Mouse (Mus musculus): ENCODE measurements around the gene Gpr63.
"Not testable (repeated sequence)": the region's sequence is repeated elsewhere in the genome, so short reads cannot be mapped to it uniquely, and the experiment has no call there.

The Gpr63 gene

GRCm38 (mm10) chr4:25055541-25055940 lies 89.3 kb downstream of the Gpr63 start:
- DNase-seq (ENCODE audit: inconsistent age in 2 of 2, low spot score in 1 of 2) = not testable (repeated sequence)
